Mouse (Mus musculus) testis, adult 2 months (tissue): ENCODE results near the gene Cx3cr1.

ENCODE experiments used
- CTCF ChIP-seq: fragments of 200-500 bp; IDR thresholded peaks from 2 replicates; pipeline ENCODE4 v1.5.1; 2012; ENCODE audit warnings: low read depth, mild to moderate bottlenecking, inconsistent platforms, low read length, moderate library complexity; ENCODE audit not compliant: control insufficient read depth, insufficient read depth, insufficient replicate concordance
- POLR2A ChIP-seq: fragments of 200-500 bp; IDR thresholded peaks from 2 replicates; pipeline ENCODE4 v1.6.1; 2012; ENCODE audit warnings: low read depth, mild to moderate bottlenecking, inconsistent platforms, low read length, moderate library complexity; ENCODE audit not compliant: control insufficient read depth

DNA sequence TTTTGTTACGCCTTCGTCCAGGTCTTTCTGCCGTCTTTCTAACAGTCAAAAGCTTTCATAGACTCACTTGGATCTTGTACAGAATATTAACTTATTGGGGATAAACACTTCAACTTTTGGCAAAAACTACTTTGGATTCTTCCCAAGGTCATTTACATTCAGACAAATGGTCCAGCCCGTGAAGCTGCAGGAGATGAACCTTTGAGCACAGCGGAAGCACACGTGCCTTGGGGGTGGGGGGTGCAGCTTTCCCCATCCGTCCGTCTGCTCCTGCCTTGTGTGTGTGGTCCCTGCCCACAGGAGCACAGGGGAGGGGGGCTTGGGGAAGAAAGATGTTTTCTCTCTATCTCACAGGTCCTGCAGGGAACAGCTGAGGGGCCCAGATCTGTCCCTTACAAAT is 143.9 kb downstream of the Cx3cr1 start:
- TF ChIP-seq CTCF (no peak), POLR2A (no peak)
